Mouse (Mus musculus) embryonic facial prominence, embryonic 13.5 days (tissue): Measurements from ENCODE around the gene Ncor2. TPM values are rescaled to one million over a fixed set of nuclear protein-coding genes. Genes with fewer than 3 reads are reported as not detected.

Experiments
- ATAC-seq: fragments of 200-750 bp; cut with Nextera tagmentation; 2 replicates; pipeline ENCODE4 v1.8.0; 2017; ENCODE audit warnings: low read depth; ENCODE audit not compliant: insufficient number of reproducible peaks, insufficient read depth, low FRiP score, low TSS enrichment
- H3K27ac ChIP-seq: fragments of 300-500 bp; sonication (generic); 2 replicates; pipeline ENCODE4 v1.5.1; 2015; ENCODE audit warnings: moderate library complexity, mild to moderate bottlenecking, inconsistent platforms
- H3K27me3 ChIP-seq: fragments of 300-500 bp; sonication (generic); 2 replicates; pipeline ENCODE4 v1.6.1; 2015; ENCODE audit warnings: mild to moderate bottlenecking, inconsistent platforms
- H3K36me3 ChIP-seq: fragments of 300-500 bp; sonication (generic); 2 replicates; pipeline ENCODE4 v1.6.1; 2015; ENCODE audit warnings: mild to moderate bottlenecking, inconsistent platforms
- H3K4me1 ChIP-seq: fragments of 300-500 bp; sonication (generic); 2 replicates; pipeline ENCODE4 v1.6.1; 2015; ENCODE audit warnings: inconsistent platforms
- H3K4me2 ChIP-seq: fragments of 300-500 bp; sonication (generic); 2 replicates; pipeline ENCODE4 v1.6.1; 2015; ENCODE audit warnings: moderate library complexity, mild to moderate bottlenecking, inconsistent platforms
- H3K4me3 ChIP-seq: fragments of 300-500 bp; sonication (generic); 2 replicates; pipeline ENCODE4 v1.5.1; 2015; ENCODE audit warnings: mild to moderate bottlenecking, inconsistent platforms
- H3K9ac ChIP-seq: fragments of 300-500 bp; sonication (generic); 2 replicates; pipeline ENCODE4 v1.6.1; 2015; ENCODE audit warnings: mild to moderate bottlenecking, inconsistent platforms
- H3K9me3 ChIP-seq: fragments of 300-500 bp; sonication (generic); 2 replicates; pipeline ENCODE4 v1.6.1; 2016; ENCODE audit warnings: inconsistent platforms
- WGBS: fragments of 180-500 bp; shearing (Covaris S2); methylation state at CpG from one replicate; pipeline ENCODE4 v1.1.7; 2015; ENCODE audit warnings: mixed read lengths; 5-methylcytosine and 5-hydroxymethylcytosine counted together
- polyA plus RNA-seq: library from polyadenylated mRNA; unstranded; fragments of >200 nt; fragmentation: Nextera tagmentation; extraction: Ambion mirVana; gene quantifications from 2 replicates; pipeline ENCODE4 v1.2.1, GENCODE M21; 2015

Gene Ncor2
- polyA plus RNA-seq, 1 experiment from 2014 or later, result 36.2 TPM

GRCm38 (mm10) chr5:125122049-125122448, 57.0 kb downstream of the Ncor2 start:
- WGBS, result 94% methylated on average over 7 of the region's 7 CpGs

GRCm38 (mm10) chr5:125120517-125121303, 58.3 kb downstream of the Ncor2 start:
- H3K4me1 ChIP-seq, result peaks cover 31% of the 10 kb centered on the region
- ATAC-seq, result no peak
- peaks cover 80% of the 10 kb centered on the region for H3K36me3 ChIP-seq

More at GRCm38 (mm10) chr5:125122049-125122448, 57.0 kb downstream of the Ncor2 start:
- peaks cover 67% of the 10 kb centered on the region for H3K36me3 ChIP-seq
- no peaks in the 10 kb centered on the region for H3K27me3 ChIP-seq
- no peak for ATAC-seq
- peaks cover 36% of the 10 kb centered on the region for H3K4me1 ChIP-seq
- no peaks in the 10 kb centered on the region for H3K9me3 ChIP-seq
- no peak overlapping the region for H3K27ac ChIP-seq
- H3K4me2 ChIP-seq, result no peak overlapping the region
- no peak overlapping the region for H3K9ac ChIP-seq
- H3K4me3 ChIP-seq, result no peak overlapping the region

DNA sequence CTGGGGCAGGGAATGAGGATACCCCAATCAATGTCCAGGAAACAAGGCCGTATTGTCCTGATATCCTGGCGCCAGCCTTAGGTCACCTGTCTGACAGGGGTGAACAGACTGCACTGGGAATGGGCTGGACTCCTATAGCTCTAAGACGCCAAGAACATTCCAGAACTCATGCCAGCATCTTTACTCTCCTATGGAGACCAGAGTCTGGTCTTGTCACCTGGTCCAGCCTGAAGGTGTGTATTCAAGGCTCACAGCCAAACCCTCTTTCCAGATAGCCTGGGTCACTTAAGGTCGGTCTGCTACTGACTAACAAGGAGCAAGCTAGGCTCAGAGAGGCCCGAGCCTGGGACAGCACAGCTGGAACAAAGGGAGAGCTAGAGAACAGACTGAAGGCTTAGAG, 61.8 kb downstream of the Ncor2 start:
- H3K4me3 ChIP-seq, result no peak overlapping the region
- H3K9ac ChIP-seq, result no peak overlapping the region
- peaks cover 83% of the 10 kb centered on the region for H3K36me3 ChIP-seq
- H3K4me2 ChIP-seq, result no peak overlapping the region
- H3K4me1 ChIP-seq, result peaks cover 38% of the 10 kb centered on the region
- WGBS, result 82% methylated on average over 5 of the region's 5 CpGs
- H3K27ac ChIP-seq, result no peak overlapping the region
- ATAC-seq, result no peak
- no peaks in the 10 kb centered on the region for H3K27me3 ChIP-seq
- H3K9me3 ChIP-seq, result no peaks in the 10 kb centered on the region

More at GRCm38 (mm10) chr5:125120517-125121303, 58.3 kb downstream of the Ncor2 start:
- no peak overlapping the region for H3K9ac ChIP-seq
- no peaks in the 10 kb centered on the region for H3K27me3 ChIP-seq
- H3K4me3 ChIP-seq, result no peak overlapping the region
- WGBS, result 76% methylated on average over 17 of the region's 17 CpGs
- H3K27ac ChIP-seq, result no peak overlapping the region
- no peak overlapping the region for H3K4me2 ChIP-seq
- no peaks in the 10 kb centered on the region for H3K9me3 ChIP-seq

GRCm38 (mm10) chr5:125113029-125113428, 66.0 kb downstream of the Ncor2 start:
- peak overlapping the region; percentile 14; the same call in 1 of the 2 replicates for H3K4me2 ChIP-seq
- no peaks in the 10 kb centered on the region for H3K27me3 ChIP-seq
- no peaks in the 10 kb centered on the region for H3K9me3 ChIP-seq
- no peak overlapping the region for H3K9ac ChIP-seq
- peaks cover 76% of the 10 kb centered on the region for H3K36me3 ChIP-seq
- no peak for ATAC-seq
- no peak overlapping the region for H3K4me3 ChIP-seq
- WGBS, result 37% methylated on average over 5 of the region's 5 CpGs
- H3K27ac ChIP-seq, result peak overlapping the region; percentile 82
- peaks cover 47% of the 10 kb centered on the region for H3K4me1 ChIP-seq

- 0 out of 2 replicates have a peak overlapping the region, but pooled peaks have one; percentile 14 for H3K4me2 ChIP-seq
- H3K9me3 ChIP-seq, result no peaks in the 10 kb centered on the region
- H3K4me1 ChIP-seq, result peaks cover 47% of the 10 kb centered on the region
- WGBS, result 68% methylated on average over 1 of the region's 1 CpGs
- peaks cover 76% of the 10 kb centered on the region for H3K36me3 ChIP-seq
- H3K9ac ChIP-seq, result peak overlapping the region; percentile 32; the same call in 1 of the 2 replicates
- H3K4me3 ChIP-seq, result no peak overlapping the region
- H3K27ac ChIP-seq, result peak overlapping the region; percentile 82
- no peak for ATAC-seq
- no peaks in the 10 kb centered on the region for H3K27me3 ChIP-seq
These were observed 66.4 kb downstream of the Ncor2 start for GRCm38 (mm10) chr5:125112588-125112987.

GRCm38 (mm10) chr5:125111137-125111536, 67.9 kb downstream of the Ncor2 start:
- Histone ChIP-seq H3K27ac (peak overlapping the region; percentile 82; the same call in 1 of the 2 replicates), H3K4me2 (peak overlapping the region; percentile 5; the same call in 1 of the 2 replicates), H3K4me1 (peaks cover 47% of the 10 kb centered on the region), H3K9me3 (no peaks in the 10 kb centered on the region), H3K9ac (no peak overlapping the region; the same call in 1 of the 2 replicates), H3K36me3 (peaks cover 72% of the 10 kb centered on the region), H3K4me3 (no peak overlapping the region), H3K27me3 (no peaks in the 10 kb centered on the region)
- ATAC-seq, result no peak; the same call in 1 of the 2 replicates
- WGBS, result 29% methylated on average over 6 of the region's 6 CpGs

GRCm38 (mm10) chr5:125110722-125111121, 68.3 kb downstream of the Ncor2 start:
- Histone ChIP-seq H3K27ac (0 out of 2 replicates have a peak overlapping the region, but pooled peaks have one; percentile 1), H3K36me3 (peaks cover 72% of the 10 kb centered on the region), H3K4me1 (peaks cover 47% of the 10 kb centered on the region), H3K4me3 (no peak overlapping the region), H3K27me3 (no peaks in the 10 kb centered on the region), H3K9ac (no peak overlapping the region), H3K4me2 (no peak overlapping the region), H3K9me3 (no peaks in the 10 kb centered on the region)
- WGBS, result 32% methylated on average over 3 of the region's 3 CpGs
- ATAC-seq, result no peak

DNA sequence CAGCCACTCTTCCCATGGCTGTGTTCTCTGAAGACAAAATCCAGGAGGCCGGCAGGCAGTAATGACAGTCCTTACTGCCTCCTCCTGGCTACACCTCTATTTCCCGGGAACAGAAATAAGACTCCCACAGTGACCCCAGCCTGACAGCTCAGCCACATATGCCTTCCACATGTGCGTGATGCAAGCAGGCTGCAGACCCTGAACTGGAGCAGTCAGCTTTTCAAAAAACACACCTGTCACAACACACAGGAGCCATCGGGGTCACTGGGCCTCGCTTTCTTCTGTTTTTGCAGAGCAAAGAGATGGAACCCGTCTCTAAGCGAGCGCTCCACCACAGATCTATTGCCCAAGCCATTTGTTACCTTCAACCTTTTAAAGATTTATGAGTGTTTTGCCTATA, 68.8 kb downstream of the Ncor2 start:
- Histone ChIP-seq H3K36me3 (peaks cover 72% of the 10 kb centered on the region), H3K4me1 (peaks cover 50% of the 10 kb centered on the region), H3K4me2 (no peak overlapping the region), H3K27ac (no peak overlapping the region), H3K9ac (no peak overlapping the region), H3K4me3 (no peak overlapping the region), H3K27me3 (no peaks in the 10 kb centered on the region), H3K9me3 (no peaks in the 10 kb centered on the region)
- 50% methylated on average over 8 of the region's 8 CpGs for WGBS
- no peak for ATAC-seq

GRCm38 (mm10) chr5:125107011-125107651, 71.9 kb downstream of the Ncor2 start:
- peaks cover 79% of the 10 kb centered on the region for H3K36me3 ChIP-seq
- H3K27ac ChIP-seq, result no peak overlapping the region
- H3K27me3 ChIP-seq, result no peaks in the 10 kb centered on the region
- H3K4me3 ChIP-seq, result no peak overlapping the region
- no peak for ATAC-seq
- H3K9me3 ChIP-seq, result no peaks in the 10 kb centered on the region
- H3K9ac ChIP-seq, result no peak overlapping the region
- no peak overlapping the region for H3K4me2 ChIP-seq
- peaks cover 56% of the 10 kb centered on the region for H3K4me1 ChIP-seq
- 70% methylated on average over 11 of the region's 11 CpGs for WGBS

GRCm38 (mm10) chr5:125106191-125106590, 72.8 kb downstream of the Ncor2 start:
- ATAC-seq, result no peak
- H3K27ac ChIP-seq, result no peak overlapping the region
- no peaks in the 10 kb centered on the region for H3K9me3 ChIP-seq
- H3K4me2 ChIP-seq, result no peak overlapping the region
- H3K27me3 ChIP-seq, result no peaks in the 10 kb centered on the region
- WGBS, result 87% methylated on average over 16 of the region's 16 CpGs
- H3K4me3 ChIP-seq, result no peak overlapping the region
- peaks cover 83% of the 10 kb centered on the region for H3K36me3 ChIP-seq
- H3K4me1 ChIP-seq, result peaks cover 50% of the 10 kb centered on the region
- no peak overlapping the region for H3K9ac ChIP-seq

DNA sequence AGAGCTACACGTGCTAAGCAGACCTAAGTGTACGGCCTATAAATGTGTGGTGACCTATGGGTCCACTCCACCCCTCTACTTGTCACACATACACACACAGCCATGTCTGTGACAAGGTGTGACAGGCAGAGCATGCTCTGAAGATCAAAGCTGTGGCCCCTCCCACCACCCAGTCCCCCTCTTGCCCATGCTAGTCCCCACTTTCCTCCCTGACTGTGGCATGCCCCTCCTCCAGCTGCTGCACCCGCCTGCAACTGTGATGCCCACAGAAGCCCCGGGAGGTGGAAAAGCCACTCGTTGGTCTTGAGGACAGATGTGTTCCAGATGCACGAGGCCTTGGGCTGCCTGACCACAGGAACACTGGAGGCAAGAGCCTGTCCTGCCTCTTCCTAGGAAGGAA, 74.2 kb downstream of the Ncor2 start:
- ATAC-seq, result no peak
- no peak overlapping the region for H3K27ac ChIP-seq
- H3K4me3 ChIP-seq, result no peak overlapping the region
- 33% methylated on average over 6 of the region's 6 CpGs for WGBS
- H3K4me2 ChIP-seq, result no peak overlapping the region
- peaks cover 37% of the 10 kb centered on the region for H3K4me1 ChIP-seq
- H3K9ac ChIP-seq, result no peak overlapping the region
- H3K36me3 ChIP-seq, result peaks cover 91% of the 10 kb centered on the region
- H3K27me3 ChIP-seq, result no peaks in the 10 kb centered on the region
- no peaks in the 10 kb centered on the region for H3K9me3 ChIP-seq
